Mouse (Mus musculus) embryonic facial prominence, embryonic 13.5 days (tissue): Measurements from ENCODE around the gene Kit. TPM values are rescaled to one million over a fixed set of nuclear protein-coding genes. Genes with fewer than 3 reads are reported as not detected.

ENCODE experiments used
- ATAC-seq: fragments of 200-750 bp; cut with Nextera tagmentation; 2 replicates; pipeline ENCODE4 v1.8.0; 2017; ENCODE audit warnings: low read depth; ENCODE audit not compliant: insufficient number of reproducible peaks, insufficient read depth, low FRiP score, low TSS enrichment
- H3K27ac ChIP-seq: fragments of 300-500 bp; sonication (generic); 2 replicates; pipeline ENCODE4 v1.5.1; 2015; ENCODE audit warnings: moderate library complexity, mild to moderate bottlenecking, inconsistent platforms
- H3K27me3 ChIP-seq: fragments of 300-500 bp; sonication (generic); 2 replicates; pipeline ENCODE4 v1.6.1; 2015; ENCODE audit warnings: mild to moderate bottlenecking, inconsistent platforms
- H3K36me3 ChIP-seq: fragments of 300-500 bp; sonication (generic); 2 replicates; pipeline ENCODE4 v1.6.1; 2015; ENCODE audit warnings: mild to moderate bottlenecking, inconsistent platforms
- H3K4me1 ChIP-seq: fragments of 300-500 bp; sonication (generic); 2 replicates; pipeline ENCODE4 v1.6.1; 2015; ENCODE audit warnings: inconsistent platforms
- H3K4me2 ChIP-seq: fragments of 300-500 bp; sonication (generic); 2 replicates; pipeline ENCODE4 v1.6.1; 2015; ENCODE audit warnings: moderate library complexity, mild to moderate bottlenecking, inconsistent platforms
- H3K4me3 ChIP-seq: fragments of 300-500 bp; sonication (generic); 2 replicates; pipeline ENCODE4 v1.5.1; 2015; ENCODE audit warnings: mild to moderate bottlenecking, inconsistent platforms
- H3K9ac ChIP-seq: fragments of 300-500 bp; sonication (generic); 2 replicates; pipeline ENCODE4 v1.6.1; 2015; ENCODE audit warnings: mild to moderate bottlenecking, inconsistent platforms
- H3K9me3 ChIP-seq: fragments of 300-500 bp; sonication (generic); 2 replicates; pipeline ENCODE4 v1.6.1; 2016; ENCODE audit warnings: inconsistent platforms
- WGBS: fragments of 180-500 bp; shearing (Covaris S2); methylation state at CpG from one replicate; pipeline ENCODE4 v1.1.7; 2015; ENCODE audit warnings: mixed read lengths; 5-methylcytosine and 5-hydroxymethylcytosine counted together
- polyA plus RNA-seq: library from polyadenylated mRNA; unstranded; fragments of >200 nt; fragmentation: Nextera tagmentation; extraction: Ambion mirVana; gene quantifications from 2 replicates; pipeline ENCODE4 v1.2.1, GENCODE M21; 2015

The Kit gene
- polyA plus RNA-seq, 1 experiment from 2014 or later, result 11.7 TPM

- WGBS, result 84% methylated on average over 8 of the region's 8 CpGs
- Histone ChIP-seq H3K27ac (no peak overlapping the region), H3K9ac (no peak overlapping the region), H3K9me3 (no peaks in the 10 kb centered on the region), H3K27me3 (no peaks in the 10 kb centered on the region), H3K4me1 (no peaks in the 10 kb centered on the region), H3K36me3 (peaks cover 5% of the 10 kb centered on the region; the same call in 1 of the 2 replicates), H3K4me3 (no peak overlapping the region), H3K4me2 (no peak overlapping the region)
- no peak for ATAC-seq
Observed at GRCm38 (mm10) chr5:75650566-75650965, 75.8 kb downstream of the Kit start.

GRCm38 (mm10) chr5:75653431-75653830 lies 78.7 kb downstream of the Kit start:
- H3K27me3 ChIP-seq, result no peaks in the 10 kb centered on the region
- H3K9ac ChIP-seq, result no peak overlapping the region
- H3K4me3 ChIP-seq, result no peak overlapping the region
- no peaks in the 10 kb centered on the region for H3K4me1 ChIP-seq
- no peak overlapping the region for H3K27ac ChIP-seq
- no peak for ATAC-seq
- 0 out of 2 replicates have a peak, but pooled peaks cover 5% of the 10 kb centered on the region for H3K36me3 ChIP-seq
- no peak overlapping the region for H3K4me2 ChIP-seq
- no peaks in the 10 kb centered on the region for H3K9me3 ChIP-seq
- 81% methylated on average over 8 of the region's 8 CpGs for WGBS

GRCm38 (mm10) chr5:75658575-75658974 lies 83.9 kb downstream of the Kit start:
- Histone ChIP-seq H3K27ac (no peak overlapping the region), H3K4me1 (no peaks in the 10 kb centered on the region), H3K27me3 (no peaks in the 10 kb centered on the region), H3K9ac (no peak overlapping the region), H3K4me3 (no peak overlapping the region), H3K9me3 (no peaks in the 10 kb centered on the region; the same call in 1 of the 2 replicates), H3K4me2 (no peak overlapping the region), H3K36me3 (0 out of 2 replicates have a peak, but pooled peaks cover 2% of the 10 kb centered on the region)
- ATAC-seq, result no peak
- WGBS, result 90% methylated on average over 6 of the region's 6 CpGs

- WGBS, result 97% methylated on average over 27 of the region's 27 CpGs
- H3K27ac ChIP-seq, result no peak overlapping the region
- H3K9me3 ChIP-seq, result no peaks in the 10 kb centered on the region; the same call in 1 of the 2 replicates
- no peak for ATAC-seq
- H3K36me3 ChIP-seq, result no peaks in the 10 kb centered on the region
- H3K4me1 ChIP-seq, result no peaks in the 10 kb centered on the region
- no peak overlapping the region for H3K9ac ChIP-seq
- no peak overlapping the region for H3K4me3 ChIP-seq
- no peaks in the 10 kb centered on the region for H3K27me3 ChIP-seq
- no peak overlapping the region for H3K4me2 ChIP-seq
Observed at GRCm38 (mm10) chr5:75660342-75660741, 85.6 kb downstream of the Kit start.

GRCm38 (mm10) chr5:75662466-75662865 lies 87.8 kb downstream of the Kit start:
- no peak overlapping the region for H3K4me2 ChIP-seq
- no peaks in the 10 kb centered on the region for H3K36me3 ChIP-seq
- H3K27me3 ChIP-seq, result no peaks in the 10 kb centered on the region
- H3K27ac ChIP-seq, result no peak overlapping the region
- H3K4me1 ChIP-seq, result no peaks in the 10 kb centered on the region
- no peaks in the 10 kb centered on the region; the same call in 1 of the 2 replicates for H3K9me3 ChIP-seq
- no peak for ATAC-seq
- H3K4me3 ChIP-seq, result no peak overlapping the region
- no peak overlapping the region for H3K9ac ChIP-seq
- 85% methylated on average over 12 of the region's 12 CpGs for WGBS

- H3K9me3 ChIP-seq, result no peaks in the 10 kb centered on the region; the same call in 1 of the 2 replicates
- no peaks in the 10 kb centered on the region for H3K36me3 ChIP-seq
- no peaks in the 10 kb centered on the region for H3K4me1 ChIP-seq
- H3K4me3 ChIP-seq, result no peak overlapping the region
- no peak overlapping the region for H3K27ac ChIP-seq
- 84% methylated on average over 2 of the region's 2 CpGs for WGBS
- ATAC-seq, result no peak
- H3K27me3 ChIP-seq, result no peaks in the 10 kb centered on the region
- no peak overlapping the region for H3K9ac ChIP-seq
- no peak overlapping the region for H3K4me2 ChIP-seq
Observed at GRCm38 (mm10) chr5:75663768-75664167, 89.1 kb downstream of the Kit start.

- no peaks in the 10 kb centered on the region for H3K27me3 ChIP-seq
- no peak overlapping the region for H3K9ac ChIP-seq
- no peak for ATAC-seq
- no peak overlapping the region for H3K4me2 ChIP-seq
- H3K27ac ChIP-seq, result no peak overlapping the region
- no peaks in the 10 kb centered on the region for H3K9me3 ChIP-seq
- no peak overlapping the region for H3K4me3 ChIP-seq
- 40% methylated on average over 3 of the region's 3 CpGs for WGBS
- H3K36me3 ChIP-seq, result no peaks in the 10 kb centered on the region
- no peaks in the 10 kb centered on the region for H3K4me1 ChIP-seq
Observed at GRCm38 (mm10) chr5:75667083-75667482, 92.4 kb downstream of the Kit start.

- Histone ChIP-seq H3K4me3 (no peak overlapping the region), H3K4me2 (no peak overlapping the region), H3K27me3 (no peaks in the 10 kb centered on the region), H3K4me1 (no peaks in the 10 kb centered on the region), H3K27ac (no peak overlapping the region), H3K9me3 (no peaks in the 10 kb centered on the region), H3K9ac (no peak overlapping the region), H3K36me3 (no peaks in the 10 kb centered on the region)
- WGBS, result 87% methylated on average over 5 of the region's 5 CpGs
- no peak for ATAC-seq
Observed at GRCm38 (mm10) chr5:75671136-75671788, 96.5 kb downstream of the Kit start.

- no peaks in the 10 kb centered on the region for H3K4me1 ChIP-seq
- no peak overlapping the region for H3K27ac ChIP-seq
- no peak for ATAC-seq
- 77% methylated on average over 3 of the region's 3 CpGs for WGBS
- H3K9me3 ChIP-seq, result no peaks in the 10 kb centered on the region
- H3K27me3 ChIP-seq, result no peaks in the 10 kb centered on the region
- no peak overlapping the region for H3K9ac ChIP-seq
- no peaks in the 10 kb centered on the region for H3K36me3 ChIP-seq
- H3K4me3 ChIP-seq, result no peak overlapping the region
- no peak overlapping the region for H3K4me2 ChIP-seq
Observed at GRCm38 (mm10) chr5:75676024-75676423, 101.3 kb downstream of the Kit start.

- no peaks in the 10 kb centered on the region for H3K4me1 ChIP-seq
- no peak overlapping the region for H3K9ac ChIP-seq
- H3K27me3 ChIP-seq, result no peaks in the 10 kb centered on the region
- H3K27ac ChIP-seq, result no peak overlapping the region
- no peaks in the 10 kb centered on the region for H3K36me3 ChIP-seq
- WGBS, result 76% methylated on average over 3 of the region's 3 CpGs
- H3K4me2 ChIP-seq, result no peak overlapping the region
- H3K4me3 ChIP-seq, result no peak overlapping the region
- H3K9me3 ChIP-seq, result no peaks in the 10 kb centered on the region
- no peak for ATAC-seq
Observed at GRCm38 (mm10) chr5:75679896-75680295, 105.2 kb downstream of the Kit start.

GRCm38 (mm10) chr5:75695162-75695809 lies 120.6 kb downstream of the Kit start:
- H3K27me3 ChIP-seq, result no peaks in the 10 kb centered on the region
- H3K27ac ChIP-seq, result no peak overlapping the region
- H3K4me2 ChIP-seq, result no peak overlapping the region
- peaks cover 8% of the 10 kb centered on the region; the same call in 1 of the 2 replicates for H3K4me1 ChIP-seq
- ATAC-seq, result no peak
- H3K36me3 ChIP-seq, result no peaks in the 10 kb centered on the region
- no peak overlapping the region for H3K4me3 ChIP-seq
- 77% methylated on average over 12 of the region's 12 CpGs for WGBS
- no peak overlapping the region for H3K9ac ChIP-seq
- no peaks in the 10 kb centered on the region for H3K9me3 ChIP-seq

GRCm38 (mm10) chr5:75696960-75697359 lies 122.2 kb downstream of the Kit start:
- no peak for ATAC-seq
- 60% methylated on average over 5 of the region's 5 CpGs for WGBS

More at GRCm38 (mm10) chr5:75696960-75697359, 122.2 kb downstream of the Kit start:
- Histone ChIP-seq H3K4me2 (no peak overlapping the region), H3K27ac (no peak overlapping the region), H3K9me3 (no peaks in the 10 kb centered on the region), H3K4me3 (no peak overlapping the region), H3K9ac (no peak overlapping the region), H3K4me1 (peaks cover 8% of the 10 kb centered on the region; the same call in 1 of the 2 replicates), H3K36me3 (no peaks in the 10 kb centered on the region), H3K27me3 (no peaks in the 10 kb centered on the region)
